In genomic region chr5:74200481-74200880, GRCm38 (mm10) we compare ENCODE assay signal across 1 mouse cellular context.
TF ChIP-seq lines count a peak whose summit lies in the region.

No protein-coding gene starts in this region.

TF ChIP-seq in CH12.LX, 34 proteins besides CTCF, POLR2A, EP300 and RAD21 (continued from another document):
- TF ChIP-seq NELFE (IDR thresholded peaks at IDR 0.05; ENCODE audit: low read depth, low read length) (no peak), ZC3H11A (IDR thresholded peaks at IDR 0.05; ENCODE audit: low read depth, low read length) (no peak), TBP (conservative IDR thresholded peaks at IDR 0.05; ENCODE audit: low read depth, low read length) (no peak), MXI1 (IDR thresholded peaks at IDR 0.05; ENCODE audit: low read depth, low read length) (no peak), TCF12 (IDR thresholded peaks at IDR 0.05; ENCODE audit: low read depth, low read length) (no peak), NRF1 (IDR thresholded peaks at IDR 0.05; ENCODE audit: low read depth, low read length) (no peak), ZKSCAN1 (IDR thresholded peaks at IDR 0.05; ENCODE audit: borderline replicate concordance, low read depth, low read length) (no peak), MEF2A (IDR thresholded peaks at IDR 0.05; ENCODE audit: borderline replicate concordance, low read depth, low read length) (no peak), GABPA (IDR thresholded peaks at IDR 0.05; ENCODE audit: insufficient replicate concordance, low read depth, low read length) (no peak), HCFC1 (IDR thresholded peaks at IDR 0.05; ENCODE audit: low read depth, low read length) (no peak), BHLHE40 (IDR thresholded peaks at IDR 0.05; ENCODE audit: low read depth, low read length) (no peak)
